Mouse (Mus musculus): Measurements from ENCODE around the gene Tmem136.

Tmem136 gene

DNA sequence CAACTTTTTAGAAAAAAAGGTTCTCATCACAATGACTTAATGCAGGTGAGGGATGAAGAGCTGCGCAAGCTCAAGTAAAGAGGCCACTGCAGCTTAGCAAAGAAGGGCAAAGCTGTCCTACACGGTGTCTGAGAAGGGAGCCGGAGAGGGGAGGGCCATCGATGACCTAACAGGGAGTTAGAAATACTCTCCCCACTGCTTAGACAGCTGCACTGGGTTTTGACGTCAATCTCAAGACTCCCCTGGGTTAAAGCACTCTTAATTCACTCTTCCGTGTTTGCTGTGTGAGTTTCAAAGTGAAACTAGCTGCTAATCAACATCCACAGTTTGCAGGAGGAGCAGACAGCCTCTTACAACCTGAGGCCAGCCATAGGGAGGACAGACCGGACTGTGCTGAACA, 40.2 kb downstream of the Tmem136 start:
- DNase-seq (ENCODE audit: low spot score), result no peak

GRCm38 (mm10) chr9:43074611-43075010, 41.8 kb downstream of the Tmem136 start:
- DNase-seq (ENCODE audit: low spot score), result no peak

DNA sequence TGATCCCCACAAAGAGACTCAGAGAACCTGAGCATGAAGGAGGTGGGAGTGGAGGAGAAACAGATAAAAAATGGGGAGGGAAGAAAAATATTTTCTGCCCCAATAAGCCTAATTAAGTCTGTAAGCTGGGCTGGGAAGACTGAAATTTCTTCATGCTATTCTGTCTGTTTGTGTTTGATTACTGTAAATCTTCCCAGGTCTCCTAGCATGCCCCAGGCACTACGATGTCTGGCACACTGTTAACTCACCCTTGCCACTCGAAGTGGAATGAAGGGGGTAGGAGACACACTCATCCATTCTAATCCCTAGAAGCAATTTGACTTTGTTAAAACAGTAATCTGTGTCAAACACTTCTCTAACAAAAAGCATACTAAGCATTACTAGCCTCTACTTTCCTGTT, 44.6 kb downstream of the Tmem136 start:
- no peak for DNase-seq (ENCODE audit: low spot score)

DNA sequence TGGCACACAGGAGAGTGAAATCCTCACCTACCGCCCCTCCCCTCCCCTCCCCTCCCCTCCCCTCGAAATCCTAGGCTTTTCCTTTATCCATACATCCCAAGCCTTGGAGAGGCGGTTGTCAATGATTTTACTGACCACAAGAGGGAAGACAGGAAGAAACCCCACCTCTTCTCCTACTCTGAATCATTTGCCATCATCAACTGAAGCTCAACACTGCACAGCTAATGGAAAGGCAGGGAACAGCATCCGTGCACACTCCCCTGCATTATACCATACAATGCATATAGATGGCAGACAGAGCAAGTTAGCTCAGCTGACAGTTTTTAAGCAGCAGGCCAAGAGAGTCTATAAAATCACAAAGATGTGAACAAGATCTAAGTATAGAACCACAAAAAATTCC, 45.2 kb downstream of the Tmem136 start:
- no peak for DNase-seq (ENCODE audit: low spot score)

- no peak for DNase-seq (ENCODE audit: low spot score)
Observed at GRCm38 (mm10) chr9:43070566-43070965, 45.8 kb downstream of the Tmem136 start.

DNA sequence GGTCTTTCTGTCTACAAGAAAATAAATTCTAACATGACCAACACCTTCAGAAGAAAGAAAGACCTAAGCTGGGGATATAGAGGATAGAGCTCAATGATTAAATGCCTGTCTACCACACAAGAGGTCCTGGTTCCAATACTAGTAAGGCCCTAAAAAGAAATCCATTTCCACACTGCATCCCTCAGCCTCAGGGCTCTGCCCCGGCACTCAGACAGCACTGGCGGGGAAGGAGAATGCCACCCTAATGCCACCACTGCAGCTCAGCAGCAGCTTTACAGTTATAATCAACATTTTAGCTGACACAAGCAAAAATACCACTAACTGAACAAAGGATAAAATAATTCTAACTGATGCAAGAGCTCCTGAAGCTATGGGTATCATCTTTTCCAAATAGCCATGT, 46.2 kb downstream of the Tmem136 start:
- no peak for DNase-seq (ENCODE audit: low spot score)

DNA sequence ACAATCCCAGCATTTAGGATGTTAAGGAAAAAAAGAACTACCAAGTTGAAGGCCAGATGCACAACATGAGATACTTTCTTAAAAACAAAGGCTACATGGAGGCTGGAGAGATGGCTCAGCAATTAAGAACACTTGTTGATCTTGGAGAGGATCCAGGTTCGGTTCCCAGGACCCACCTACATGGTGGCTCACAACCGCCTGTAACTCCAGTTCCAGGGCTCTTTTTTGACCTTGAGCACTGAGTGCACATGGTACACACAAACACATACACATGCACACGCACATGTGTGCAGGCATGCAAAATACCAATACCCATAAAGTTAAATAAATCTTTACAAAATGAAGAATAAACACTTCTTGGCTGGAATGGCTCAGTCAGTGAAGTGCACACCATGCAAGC, 48.5 kb downstream of the Tmem136 start:
- DNase-seq (ENCODE audit: low spot score), result no peak

- DNase-seq (ENCODE audit: low spot score), result no peak
Observed at GRCm38 (mm10) chr9:43065231-43065630, 51.1 kb downstream of the Tmem136 start.

DNA sequence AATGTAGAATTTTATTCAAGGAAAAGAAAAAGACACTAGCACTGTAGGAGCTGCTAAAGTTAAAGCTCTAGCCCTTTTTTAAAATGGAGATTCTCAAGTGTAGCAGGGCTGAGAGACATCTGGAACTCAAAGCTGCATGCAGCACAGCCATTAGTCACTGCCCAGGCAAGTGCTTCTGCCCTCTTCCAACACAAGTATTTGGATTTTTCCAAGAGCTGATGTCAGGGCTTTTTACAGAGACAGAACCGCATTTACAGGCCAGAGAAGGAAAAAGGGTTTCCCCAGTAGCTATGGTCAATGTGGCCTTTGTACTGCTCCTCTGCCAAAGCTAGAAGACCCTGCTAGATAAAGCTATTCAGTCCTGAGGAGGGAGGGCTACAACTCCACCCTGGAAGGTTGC, 54.8 kb downstream of the Tmem136 start:
- DNase-seq (ENCODE audit: low spot score), result no peak
